Mouse (Mus musculus) gastrocnemius, adult 8-10 months (tissue): ENCODE results near the gene Mrps2. TPM values are rescaled to one million over a fixed set of nuclear protein-coding genes. Genes with fewer than 3 reads are reported as not detected.
"Not testable (repeated sequence)": the region's sequence is repeated elsewhere in the genome, so short reads cannot be mapped to it uniquely, and the experiment has no call there.

ENCODE experiments used
- DNase-seq, 2 experiments: peaks; one replicate each; pipeline ENCODE4 v3.0.0; 2022; ENCODE audit warnings: low spot score in 2 of 2
- total RNA-seq, 4 experiments: library from RNA; stranded (reverse); gene quantifications; 2 replicates each; pipeline ENCODE4 v1.2.4; 2022

Mrps2 gene
- total RNA-seq, 4 experiments from 2014 or later = 22.3 to 24.7 (median 23.9) TPM

DNA sequence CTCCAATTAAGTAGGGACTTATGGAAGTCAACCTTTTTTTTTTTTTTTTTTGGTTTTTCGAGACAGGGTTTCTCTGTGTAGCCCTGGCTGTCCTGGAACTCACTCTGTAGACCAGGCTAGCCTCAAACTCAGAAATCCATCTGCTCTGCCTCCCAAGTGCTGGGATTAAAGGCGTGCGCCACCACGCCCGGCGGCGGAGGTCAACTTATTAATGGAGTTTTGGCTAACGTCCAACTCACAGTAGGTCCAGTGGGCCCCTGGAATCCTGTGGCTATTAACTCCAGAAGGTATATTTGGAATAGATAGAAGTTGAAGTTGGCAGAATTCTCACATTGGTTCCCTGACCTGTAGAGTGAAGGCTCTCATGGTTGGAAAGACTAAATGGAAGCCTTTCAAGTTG, 4.1 kb downstream of the Mrps2 start:
- not testable (repeated sequence) for DNase-seq

DNA sequence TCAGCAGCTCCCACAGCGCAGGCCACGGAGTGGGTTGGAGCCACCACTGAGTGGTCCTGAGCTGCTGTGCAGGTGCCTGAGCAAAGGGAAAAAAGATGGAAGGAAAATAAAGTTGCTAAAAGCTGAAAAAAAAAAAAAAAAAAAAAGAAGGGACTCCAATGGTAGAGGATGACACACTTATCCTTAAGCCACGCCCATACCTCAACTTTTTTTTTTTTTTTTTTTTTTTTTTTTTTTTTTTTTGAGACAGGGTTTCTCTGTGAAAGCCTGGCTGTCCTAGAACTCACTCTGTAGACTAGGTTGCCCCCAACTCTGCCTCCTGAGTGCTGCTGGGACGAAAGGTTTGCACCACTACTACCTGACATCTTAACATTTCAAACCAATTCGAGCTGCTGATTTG, 10.1 kb downstream of the Mrps2 start:
- DNase-seq = not testable (repeated sequence)

DNA sequence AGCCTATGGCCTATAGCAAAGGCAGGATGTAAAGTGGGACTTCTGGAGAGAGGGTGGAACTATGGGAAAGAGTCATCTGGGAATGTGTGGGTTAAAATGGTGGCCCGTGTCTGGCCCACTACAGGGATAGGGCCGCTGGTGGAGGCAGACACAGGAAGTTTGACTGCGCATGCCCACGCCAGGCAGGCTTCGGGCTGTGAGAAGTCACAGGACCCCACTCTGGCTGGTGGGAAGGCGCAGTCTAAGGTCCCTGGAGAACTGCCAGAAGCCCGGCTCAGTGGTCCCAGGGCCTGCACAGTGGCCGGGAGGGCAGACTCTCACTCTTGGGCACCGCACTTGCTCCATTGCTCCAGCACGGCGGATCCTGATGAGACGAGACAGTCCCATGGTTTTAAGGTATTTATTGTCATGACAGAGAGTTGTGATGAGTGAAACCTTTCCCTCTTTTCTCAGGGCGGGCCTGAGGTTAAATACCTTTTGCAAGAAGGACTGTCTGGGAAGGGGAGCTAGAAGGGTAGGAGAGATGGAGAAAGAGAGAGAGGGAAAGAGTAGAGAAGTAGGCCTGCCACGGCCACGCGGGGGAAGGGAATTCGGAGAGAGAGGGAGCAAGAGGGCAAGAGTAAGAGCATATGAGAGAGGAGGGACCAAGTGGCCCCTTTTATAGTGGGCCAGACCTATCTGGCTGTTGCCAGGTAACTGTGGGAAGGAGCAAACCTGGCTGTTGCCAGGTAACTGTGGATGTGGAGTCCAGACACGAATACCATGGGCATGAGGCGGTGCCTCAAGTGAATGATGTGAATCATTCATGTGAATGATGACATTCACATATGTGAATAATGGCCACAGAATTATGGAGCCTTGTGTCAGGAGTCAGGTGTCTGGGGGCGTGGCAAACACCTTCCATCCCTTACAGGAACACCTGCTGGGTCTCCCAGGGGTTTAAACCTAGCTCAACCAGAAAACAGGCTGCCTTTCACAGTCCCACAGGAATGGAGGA, 11.6 kb downstream of the Mrps2 start:
- no peak for DNase-seq

DNA sequence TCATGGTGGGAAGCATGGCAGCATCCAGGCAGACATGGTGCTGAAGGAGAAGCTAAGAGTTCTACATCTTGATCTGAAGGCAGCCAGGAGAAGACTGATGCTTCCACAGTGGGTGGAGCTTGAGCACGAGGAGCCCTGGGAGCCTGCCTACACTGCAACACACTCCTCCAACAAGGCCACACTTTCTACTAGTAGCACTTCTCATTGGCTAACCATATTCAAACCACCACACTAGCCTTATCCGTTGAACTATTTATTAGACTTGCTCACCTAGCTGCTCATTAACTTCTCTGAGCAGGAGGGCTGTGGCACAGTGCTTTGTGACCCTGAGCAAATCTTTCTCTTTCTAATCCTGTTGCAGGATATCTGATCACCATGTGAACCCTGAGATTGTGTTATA, 16.0 kb downstream of the Mrps2 start:
- DNase-seq = no peak

DNA sequence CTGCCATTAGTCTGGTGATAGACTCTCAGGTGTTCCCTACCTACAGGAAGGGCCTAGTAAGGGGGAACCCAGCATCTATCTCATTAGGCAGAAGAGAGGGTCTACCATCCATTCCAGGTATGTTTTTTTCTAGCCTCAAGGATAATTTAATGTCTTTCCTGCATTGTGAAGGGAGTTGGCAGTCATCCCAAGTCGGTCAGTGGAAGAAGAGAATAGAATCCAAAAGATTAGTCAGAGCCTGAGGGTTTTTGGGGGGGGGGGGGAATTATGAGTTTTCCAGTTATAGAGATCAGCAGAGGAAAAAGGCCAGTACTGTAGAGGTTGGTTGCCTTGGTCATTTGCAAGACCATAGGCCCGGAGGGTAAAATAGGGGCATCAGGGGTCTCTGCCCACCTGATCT, 26.7 kb downstream of the Mrps2 start:
- no peak for DNase-seq

DNA sequence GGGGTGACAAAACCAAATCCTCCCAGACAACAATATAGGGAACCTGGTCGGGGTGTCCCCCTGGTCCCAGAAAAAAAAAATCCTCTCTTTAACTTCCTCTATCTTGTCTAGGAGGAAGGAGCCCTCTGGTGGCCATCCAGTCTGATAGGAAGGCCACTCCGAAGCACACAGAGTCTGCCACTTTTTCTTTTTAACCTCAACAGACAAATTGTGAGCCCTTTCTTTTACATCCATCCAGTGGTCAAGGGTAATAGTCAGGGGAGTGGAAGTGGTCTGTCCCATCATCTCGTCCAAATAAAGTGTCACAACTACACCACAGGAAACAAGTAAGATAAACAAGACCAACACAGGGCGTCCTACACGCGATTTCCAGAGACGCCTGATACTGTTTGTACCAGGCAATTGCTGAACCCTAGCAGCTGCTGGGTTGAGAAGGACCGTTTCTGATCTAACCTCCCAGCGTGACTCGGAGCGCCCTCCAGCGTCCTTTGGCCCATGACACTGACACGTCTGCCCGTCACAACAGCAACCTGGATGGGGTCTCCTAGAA, 27.4 kb downstream of the Mrps2 start:
- DNase-seq = no peak

DNA sequence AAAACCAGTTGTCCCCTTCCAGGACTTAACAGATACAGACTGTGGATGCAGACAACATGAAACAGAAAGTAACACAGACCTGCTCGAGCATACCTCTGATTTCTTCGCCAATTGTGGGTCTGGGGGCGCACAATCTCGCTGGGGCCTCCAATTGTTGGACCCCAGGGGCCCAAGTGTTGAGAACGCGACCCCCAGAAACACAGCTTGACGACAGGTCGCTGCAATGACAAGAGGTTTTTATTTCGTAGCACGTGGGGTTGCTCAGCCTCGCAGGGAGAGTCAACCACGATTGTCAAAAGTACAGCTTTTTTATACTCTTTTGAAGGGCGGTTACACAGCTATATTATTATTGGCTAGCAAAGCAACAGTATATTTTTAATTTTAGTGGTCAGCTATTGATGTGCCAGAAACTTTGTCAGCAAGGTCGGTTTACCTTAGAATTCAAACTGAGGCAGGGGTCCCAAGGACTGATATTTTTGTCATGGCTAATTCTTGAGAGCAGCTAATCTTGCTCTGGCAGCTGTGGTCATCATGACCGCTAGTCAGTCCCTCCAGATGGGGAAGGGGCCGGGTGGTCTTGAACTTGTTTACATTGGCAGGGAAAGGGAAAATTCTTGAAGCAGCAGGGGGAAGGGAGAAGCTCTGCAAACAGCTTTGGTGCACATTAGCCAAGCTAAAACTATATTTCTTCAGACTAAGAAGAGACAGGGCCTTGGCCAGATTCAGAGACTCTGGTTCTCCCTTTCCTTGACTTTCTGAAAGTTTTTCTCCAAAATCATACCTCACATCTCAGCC, 28.1 kb downstream of the Mrps2 start:
- no peak for DNase-seq

DNA sequence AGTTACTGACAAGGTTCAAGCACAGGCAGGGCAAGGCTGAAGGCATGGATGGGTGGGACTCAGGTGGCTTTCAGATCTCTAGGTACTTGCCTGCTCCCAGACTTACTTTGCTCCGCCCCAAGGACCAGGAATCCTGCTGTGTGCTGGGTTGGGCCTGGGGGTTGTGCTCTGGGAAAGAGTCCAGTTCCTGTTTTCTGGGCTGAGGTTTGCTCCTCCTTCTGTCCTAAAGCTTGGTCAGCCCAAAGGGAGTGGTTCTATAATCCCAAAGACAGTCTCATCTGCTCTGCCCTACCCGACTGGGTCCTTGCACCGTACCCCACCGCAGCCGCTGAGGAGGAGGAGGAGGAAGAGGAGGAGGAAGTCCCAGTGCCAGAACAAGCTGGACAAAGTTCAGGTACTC, 28.8 kb downstream of the Mrps2 start, which contains the start of gene Gbgt1:
Gene Gbgt1, plus strand, starts transcription at position 221 of the 400 bp plus-strand sequence.
- DNase-seq = no peak

DNA sequence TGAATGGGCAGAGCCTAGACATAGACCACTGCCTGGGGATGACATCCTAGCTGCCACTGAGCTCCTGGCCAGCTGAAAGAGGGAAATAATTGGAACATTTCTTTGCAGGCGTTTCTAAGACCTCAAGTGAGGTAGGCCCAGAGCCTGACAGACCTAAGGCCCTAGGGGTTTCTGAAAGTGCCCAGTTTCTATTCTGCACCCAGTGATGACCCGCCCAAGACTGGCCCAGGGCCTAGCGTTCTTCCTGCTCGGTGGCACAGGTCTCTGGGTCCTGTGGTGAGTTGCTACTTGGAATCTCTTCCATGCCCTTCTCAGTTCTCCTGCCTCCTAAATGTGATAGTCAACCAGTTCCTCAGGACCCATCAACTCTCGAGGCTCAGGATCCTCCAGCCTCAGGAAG, 29.7 kb downstream of the Mrps2 start:
- DNase-seq = no peak

DNA sequence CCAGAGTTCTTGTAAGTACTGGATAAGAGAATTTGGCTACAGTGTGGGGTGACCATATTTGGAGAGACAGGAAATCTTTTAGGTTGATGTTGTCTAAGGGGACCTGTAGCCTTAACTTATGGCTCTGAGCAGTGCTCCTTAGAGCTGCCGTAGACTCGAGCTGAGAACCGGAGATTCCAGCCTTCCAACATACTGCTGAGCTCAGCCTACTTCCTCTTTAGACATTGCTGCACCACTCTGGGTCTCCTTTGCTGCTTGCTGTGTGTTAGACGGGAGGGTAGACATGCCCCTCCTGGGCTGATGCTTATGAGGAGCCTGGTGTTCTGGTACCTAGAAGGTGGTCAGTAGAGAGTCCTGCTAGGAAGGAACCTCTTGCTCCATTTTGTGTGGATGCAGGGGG, 30.6 kb downstream of the Mrps2 start:
- no peak for DNase-seq

DNA sequence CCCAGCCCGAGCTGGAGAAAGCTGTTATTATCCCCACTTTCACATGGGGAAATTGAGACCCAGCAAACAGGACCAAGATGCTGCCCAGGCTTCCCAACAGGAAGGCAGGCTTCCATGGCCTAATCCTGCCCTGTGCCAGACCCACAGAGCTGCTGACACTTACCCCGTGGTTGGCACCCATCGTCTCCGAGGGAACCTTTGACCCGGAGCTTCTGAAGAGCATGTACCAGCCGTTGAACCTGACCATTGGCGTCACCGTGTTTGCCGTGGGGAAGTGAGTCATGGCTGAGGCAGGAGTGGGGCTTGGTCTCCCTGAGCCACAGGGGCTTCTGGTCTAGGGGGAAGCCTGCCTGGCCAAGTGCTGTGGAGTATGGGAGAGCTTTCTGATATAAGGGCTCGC, 35.1 kb downstream of the Mrps2 start:
- DNase-seq = no peak

DNA sequence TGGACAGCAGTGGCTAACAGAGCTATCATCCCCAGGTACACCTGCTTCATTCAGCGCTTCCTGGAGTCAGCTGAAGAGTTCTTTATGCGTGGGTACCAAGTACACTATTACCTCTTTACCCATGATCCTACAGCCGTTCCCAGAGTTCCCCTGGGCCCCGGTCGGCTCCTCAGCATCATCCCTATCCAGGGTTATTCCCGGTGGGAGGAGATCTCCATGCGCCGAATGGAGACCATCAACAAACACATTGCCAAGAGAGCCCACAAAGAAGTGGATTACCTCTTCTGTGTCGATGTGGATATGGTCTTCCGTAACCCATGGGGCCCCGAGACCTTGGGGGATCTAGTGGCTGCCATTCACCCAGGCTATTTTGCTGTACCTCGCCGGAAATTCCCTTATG, 36.8 kb downstream of the Mrps2 start:
- DNase-seq = no peak

DNA sequence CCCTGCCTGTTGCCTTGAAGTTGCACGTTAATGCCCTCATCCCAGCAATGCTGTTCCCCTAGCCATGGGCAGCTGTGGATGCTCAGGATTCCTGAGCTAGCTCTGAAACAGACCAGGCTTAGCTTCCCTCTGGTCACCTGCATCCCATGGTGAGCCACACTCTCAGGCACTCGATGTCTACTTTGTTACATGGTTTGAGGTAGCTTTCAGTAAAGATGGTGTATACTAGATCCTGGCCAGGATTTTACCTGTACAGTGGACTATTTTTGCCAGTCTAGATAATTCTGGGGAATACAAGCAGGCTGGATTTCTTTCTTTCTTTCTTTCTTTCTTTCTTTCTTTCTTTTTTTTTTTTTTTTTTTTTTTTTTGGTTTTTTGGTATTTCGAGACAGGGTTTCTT, 37.9 kb downstream of the Mrps2 start, which contains the start of gene Gm10134:
Gene Gm10134, plus strand, starts transcription at position 301 of the 400 bp plus-strand sequence.
- DNase-seq = no peak

DNA sequence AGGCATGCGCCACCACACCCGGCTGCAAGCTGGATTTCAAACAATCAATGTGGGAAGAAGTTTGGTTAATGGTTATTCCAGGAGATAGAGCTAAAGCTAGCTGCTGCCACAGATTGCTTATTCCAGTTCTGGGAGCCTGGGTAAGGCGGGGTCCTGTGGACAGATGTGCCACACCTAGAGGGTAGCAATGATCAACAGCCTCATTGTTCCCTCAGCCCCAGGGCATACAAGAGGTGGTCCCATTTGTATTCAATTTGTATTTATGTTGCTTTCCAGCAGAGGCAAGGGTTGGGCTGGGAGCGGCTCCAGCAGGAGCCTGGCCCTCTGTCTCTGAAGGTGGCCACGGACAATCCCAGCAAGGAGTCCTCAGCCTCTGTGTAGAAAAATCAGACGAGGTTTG, 38.4 kb downstream of the Mrps2 start:
- DNase-seq = peak in 1 of 2 experiments; percentile 0

DNA sequence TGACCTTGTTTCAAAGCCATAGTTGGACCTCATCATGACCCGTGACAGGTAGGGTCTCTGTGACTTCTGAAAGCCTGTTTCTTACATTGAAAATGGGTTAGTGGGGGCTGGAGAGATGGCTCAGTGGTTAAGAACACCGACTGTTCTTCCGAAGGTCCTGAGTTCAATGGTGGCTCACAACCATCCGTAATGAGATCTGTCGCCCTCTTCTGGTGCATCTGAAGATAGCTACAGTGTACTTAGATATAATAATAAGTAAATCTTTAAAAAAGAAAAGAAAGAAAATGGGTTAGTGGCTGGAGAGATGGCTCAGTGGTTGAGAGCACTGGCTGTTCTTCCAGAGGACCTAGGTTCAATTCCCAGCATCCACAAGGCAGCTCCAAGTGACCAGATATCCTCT, 43.7 kb downstream of the Mrps2 start:
- peak in 1 of 2 experiments; percentile 2 for DNase-seq

DNA sequence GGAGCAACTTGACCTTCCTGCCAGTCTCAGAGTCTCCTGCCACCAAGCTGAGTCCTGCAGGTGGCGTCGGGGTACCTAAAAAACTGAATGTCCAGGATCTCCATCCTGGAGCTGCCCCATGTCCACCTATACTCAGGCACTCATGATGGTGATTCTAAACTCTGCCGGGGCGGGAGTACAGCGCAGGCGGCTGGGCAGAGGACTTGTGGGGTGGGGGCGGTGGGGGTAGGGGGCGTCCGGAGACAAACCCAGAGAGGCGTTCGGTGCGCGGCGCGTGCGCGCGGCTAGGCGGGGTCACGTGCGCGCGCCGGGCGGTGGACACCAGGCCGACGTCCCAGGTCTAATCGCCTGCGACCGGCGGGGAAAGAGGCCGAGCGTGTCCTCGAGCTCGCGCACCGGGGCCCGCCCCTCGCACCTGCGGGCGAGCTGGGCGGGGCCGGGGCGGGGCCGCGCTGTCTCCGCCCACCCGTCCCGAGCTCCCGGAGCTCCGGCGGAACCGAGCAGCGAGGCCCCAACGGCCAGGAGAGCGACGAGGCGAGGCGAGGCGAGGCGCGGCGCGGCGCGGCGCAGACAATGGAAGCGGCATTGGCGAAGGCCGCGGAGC, 45.0 kb downstream of the Mrps2 start, which contains the start of gene Ralgds:
Gene Ralgds, plus strand, starts transcription at position 328 of the 604 bp plus-strand sequence.
- peak in 1 of 2 experiments; percentile 5 for DNase-seq

DNA sequence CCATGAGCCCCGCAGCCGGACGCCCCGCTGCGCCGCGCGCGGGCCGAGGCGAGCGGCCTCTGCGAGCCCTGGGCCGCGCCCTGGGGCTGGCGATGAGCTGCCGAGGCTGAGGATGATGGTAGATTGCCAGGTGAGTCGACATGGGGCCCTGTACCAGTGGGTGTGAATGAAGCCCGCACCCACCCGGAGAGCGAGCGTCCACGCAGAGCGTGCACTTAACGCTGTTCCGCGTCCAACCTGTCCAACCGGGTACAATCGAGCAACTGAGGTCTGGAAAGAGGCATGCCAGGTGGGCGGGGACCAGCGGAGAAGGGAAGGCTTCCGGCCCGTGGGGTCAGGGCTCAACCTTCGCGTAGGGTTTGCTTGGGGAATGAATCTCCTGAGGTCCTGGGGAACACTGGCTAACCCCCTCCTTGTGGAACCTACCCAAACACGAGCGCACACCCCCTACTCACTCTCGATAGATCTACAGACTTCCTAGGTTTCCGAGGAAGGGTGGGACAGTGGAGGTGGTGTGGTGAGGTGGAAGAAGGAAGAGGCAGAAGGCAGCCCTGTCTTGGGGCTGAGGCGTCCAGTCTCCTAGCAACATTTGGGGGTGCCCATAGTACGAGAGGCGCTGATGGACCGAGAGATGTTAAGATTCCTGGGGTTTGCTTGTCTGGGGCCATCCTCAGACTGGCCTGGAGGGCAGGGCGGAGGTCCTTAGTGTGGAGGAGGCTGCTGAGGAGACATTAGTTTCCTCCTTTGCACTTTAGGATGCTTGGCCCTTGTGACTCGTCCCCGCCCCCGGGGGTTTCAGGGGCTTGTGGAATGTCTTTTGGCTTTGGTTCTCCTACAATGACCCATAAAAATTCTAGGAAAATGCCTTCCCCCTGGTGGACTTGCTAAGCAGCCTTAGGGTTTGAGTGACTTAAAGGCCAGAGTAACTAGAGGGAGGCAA, 45.8 kb downstream of the Mrps2 start:
- DNase-seq = peak in 1 of 2 experiments; percentile 9

DNA sequence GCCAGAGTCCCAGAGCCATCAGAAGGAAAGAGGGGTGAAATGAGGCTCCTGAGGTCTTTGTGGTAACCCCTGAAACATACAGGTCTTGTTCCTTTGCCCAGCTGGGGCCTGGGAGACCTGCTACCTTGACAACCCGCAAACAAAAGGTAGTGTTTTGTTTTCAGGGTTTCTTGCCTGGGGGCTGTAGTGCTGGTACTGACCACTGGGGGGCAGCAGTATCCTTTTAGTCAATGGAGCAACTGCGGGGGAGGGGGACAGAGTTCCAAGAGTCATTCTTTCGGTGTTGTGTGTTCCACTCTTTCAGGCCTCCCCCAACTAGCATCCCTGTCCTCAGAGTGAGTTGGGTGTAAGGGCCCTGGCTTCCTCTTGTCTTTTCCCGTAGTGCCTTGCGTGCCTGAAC, 46.6 kb downstream of the Mrps2 start:
- peak in 1 of 2 experiments; percentile 69 for DNase-seq

DNA sequence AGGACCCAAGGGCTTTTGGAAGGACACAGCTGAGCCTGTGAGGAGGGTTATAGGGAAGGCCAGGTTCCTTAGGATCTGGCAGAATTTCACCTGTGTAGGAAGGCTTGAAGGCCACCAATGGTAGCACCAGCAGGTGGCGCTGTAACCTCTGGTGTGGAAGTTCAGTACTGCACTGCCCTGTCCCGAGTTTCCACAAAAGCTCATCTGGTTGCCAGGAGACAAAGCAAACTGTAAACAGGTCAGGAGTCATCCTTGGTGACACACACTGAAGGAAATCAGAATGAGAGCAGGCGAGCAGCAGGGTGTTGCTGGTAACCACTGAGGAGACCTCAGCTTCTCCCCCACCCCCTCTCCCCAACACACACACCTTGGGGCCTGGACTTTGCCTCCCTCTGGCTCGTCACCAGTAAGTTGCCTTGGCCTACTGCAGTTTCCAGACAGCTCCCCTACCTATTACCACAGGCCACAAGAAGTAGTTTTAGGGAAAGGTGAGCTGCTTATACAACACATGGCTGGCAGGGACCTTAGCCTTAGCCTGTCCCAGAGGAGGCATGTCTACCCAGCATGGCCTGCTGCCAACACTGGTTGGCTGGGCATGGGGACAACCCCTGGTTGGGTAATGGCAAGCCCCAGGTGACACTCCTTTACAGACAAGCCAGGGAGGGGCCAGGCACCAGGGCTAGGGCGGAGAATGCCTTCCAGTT, 49.5 kb downstream of the Mrps2 start:
- peak; percentile 76 to 82 for DNase-seq
